27 mouse cellular contexts compared by ENCODE assay signal in the genomic region with DNA sequence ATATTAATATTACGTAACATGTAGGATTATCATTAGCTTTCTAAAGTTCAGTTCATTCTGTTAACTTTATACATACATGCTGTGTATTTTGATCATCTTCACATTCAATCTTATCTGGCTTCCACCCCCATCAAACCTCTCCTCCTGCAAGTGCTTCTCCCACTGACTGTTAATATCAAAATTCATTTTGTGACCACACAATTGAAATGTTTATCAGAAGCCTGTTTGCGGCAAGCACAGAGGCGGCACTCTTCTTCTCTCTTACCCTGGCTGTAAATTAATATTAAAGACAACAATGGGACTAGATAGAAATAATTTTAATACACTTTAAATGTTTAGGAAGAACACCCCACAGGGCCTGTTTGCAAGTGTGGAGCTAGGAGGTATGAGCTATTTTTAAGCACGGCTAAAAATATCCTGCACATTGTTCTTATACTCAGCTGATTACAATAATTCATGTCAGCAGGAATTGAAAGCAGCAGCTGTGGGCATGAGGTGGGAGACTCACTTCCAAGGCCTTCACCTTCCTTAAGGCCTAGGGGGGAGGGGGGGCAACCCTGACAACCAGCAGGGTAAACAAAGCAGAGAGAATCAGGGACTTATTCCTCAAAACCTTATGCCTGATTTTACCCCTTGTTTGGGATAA. TPM values are rescaled to one million over a fixed set of nuclear protein-coding genes. Genes with fewer than 3 reads are reported as not detected.
DNase-seq lines count a peak whose midpoint lies in the region; ATAC-seq and TF ChIP-seq lines count a peak whose summit lies in the region.
"Had no signal": no experiment of that assay in that cellular context is flagged by ENCODE, and none has a peak within 500 bp of the region (broad histone marks: within the 10 kb centered on the region; RNA-seq: fewer than 3 reads in every experiment).

No protein-coding gene starts in this region.

- ATAC-seq in midbrain, postnatal 0 days (ENCODE audit: low FRiP score) = no peak
- ATAC-seq in midbrain, embryonic 11.5 days (ENCODE audit: low FRiP score) = no peak
- 0 out of 2 replicates have a peak, but pooled peaks have one; percentile 14 for ATAC-seq in granulocyte monocyte progenitor cell, adult 5-6 weeks (replicated peaks; ENCODE audit: poor library complexity, severe bottlenecking)
- ATAC-seq in intestine, embryonic 16.5 days = no peak
- ATAC-seq: activated CD4-positive, CD25-positive, alpha-beta regulatory T cell, adult 4 months; midbrain, embryonic 15.5 days had no signal

- H3K36me3 ChIP-seq in midbrain, postnatal 0 days (ENCODE audit: insufficient read depth, low read length) = peaks cover 13% of the 10 kb centered on the region
- H3K36me3 ChIP-seq in midbrain, embryonic 11.5 days (ENCODE audit: control insufficient read depth, insufficient read depth, low read length) = no peaks in the 10 kb centered on the region; the same call in 1 of the 2 replicates
- H3K36me3 ChIP-seq in intestine, embryonic 16.5 days (ENCODE audit: control insufficient read depth, insufficient read depth, low read length) = no peaks in the 10 kb centered on the region
- H3K36me3 ChIP-seq: liver, embryonic 13.5 days had no signal

- no peak overlapping the region for H3K4me3 ChIP-seq in midbrain, postnatal 0 days (ENCODE audit: low read depth, low read length)
- H3K4me3 ChIP-seq in midbrain, embryonic 11.5 days (ENCODE audit: low read depth, low read length) = no peak overlapping the region
- H3K4me3 ChIP-seq in intestine, embryonic 16.5 days (ENCODE audit: low read length) = no peak overlapping the region
- H3K4me3 ChIP-seq: embryonic facial prominence, embryonic 15.5 days; hindbrain, embryonic 15.5 days; limb, embryonic 13.5 days; liver, embryonic 13.5 days; midbrain, embryonic 15.5 days; stomach, embryonic 15.5 days had no signal

- H3K9me3 ChIP-seq in midbrain, postnatal 0 days (ENCODE audit: low read length) = 0 out of 2 replicates have a peak, but pooled peaks cover 3% of the 10 kb centered on the region
- no peaks in the 10 kb centered on the region for H3K9me3 ChIP-seq in midbrain, embryonic 11.5 days (ENCODE audit: control insufficient read depth, low read length)
- H3K9me3 ChIP-seq in intestine, embryonic 16.5 days (ENCODE audit: control insufficient read depth, low read length) = no peaks in the 10 kb centered on the region
- H3K9me3 ChIP-seq: embryonic facial prominence, embryonic 15.5 days; hindbrain, embryonic 15.5 days; limb, embryonic 13.5 days; liver, embryonic 13.5 days; midbrain, embryonic 15.5 days; stomach, embryonic 15.5 days had no signal

- no peaks in the 10 kb centered on the region for H3K27me3 ChIP-seq in midbrain, postnatal 0 days (ENCODE audit: insufficient read depth, low read length)
- no peaks in the 10 kb centered on the region for H3K27me3 ChIP-seq in midbrain, embryonic 11.5 days (ENCODE audit: control insufficient read depth, insufficient read depth, low read length)
- H3K27me3 ChIP-seq in intestine, embryonic 16.5 days (replicated peaks; ENCODE audit: control insufficient read depth, insufficient read depth, low read length) = no peaks in the 10 kb centered on the region
- H3K27me3 ChIP-seq: embryonic facial prominence, embryonic 15.5 days; hindbrain, embryonic 15.5 days; limb, embryonic 13.5 days; liver, embryonic 13.5 days; midbrain, embryonic 15.5 days; stomach, embryonic 15.5 days had no signal

- DNase-seq in heart, adult 9 months (ENCODE audit: low spot score in 2 of 2) = peak; percentile 24 to 26
- DNase-seq in heart, postnatal 14 days = no peak
- DNase-seq in midbrain, postnatal 0 days (ENCODE audit: low spot score) = peak; percentile 21
- no peak for DNase-seq in midbrain, embryonic 11.5 days (ENCODE audit: low spot score, missing footprints)
- no peak for DNase-seq in lung, postnatal 36 days
- DNase-seq: adrenal gland, postnatal 10 days; B cell, adult 2 months; cerebellum, adult 11 months; cerebellum, postnatal 14 days; kidney, adult 11 months; liver, embryonic 13.5 days; lung, embryonic 14.5 days; right cerebral cortex, postnatal 25 days; thymus, adult 18-20 months; thymus, postnatal 4 days had no signal

- no peak overlapping the region for H3K27ac ChIP-seq in midbrain, postnatal 0 days (ENCODE audit: low read depth, low read length)
- H3K27ac ChIP-seq in midbrain, embryonic 11.5 days (ENCODE audit: low read depth, low read length) = no peak overlapping the region
- no peak overlapping the region for H3K27ac ChIP-seq in intestine, embryonic 16.5 days (ENCODE audit: low read length)
- H3K27ac ChIP-seq: embryonic facial prominence, embryonic 15.5 days; hindbrain, embryonic 15.5 days; limb, embryonic 13.5 days; liver, embryonic 13.5 days; macrophage; midbrain, embryonic 15.5 days; stomach, embryonic 15.5 days had no signal

- H3K4me1 ChIP-seq in midbrain, postnatal 0 days (ENCODE audit: insufficient read depth, low read length) = no peaks in the 10 kb centered on the region
- no peaks in the 10 kb centered on the region for H3K4me1 ChIP-seq in midbrain, embryonic 11.5 days (ENCODE audit: control insufficient read depth, insufficient read depth, low read length)
- H3K4me1 ChIP-seq in intestine, embryonic 16.5 days (ENCODE audit: control insufficient read depth, insufficient read depth, low read length) = no peaks in the 10 kb centered on the region
- H3K4me1 ChIP-seq: embryonic facial prominence, embryonic 15.5 days; hindbrain, embryonic 15.5 days; limb, embryonic 13.5 days; liver, embryonic 13.5 days; midbrain, embryonic 15.5 days; stomach, embryonic 15.5 days had no signal

- H3K9ac ChIP-seq in midbrain, postnatal 0 days (replicated peaks; ENCODE audit: low read length, poor library complexity, severe bottlenecking) = no peak overlapping the region
- H3K9ac ChIP-seq in midbrain, embryonic 11.5 days (ENCODE audit: low read length) = no peak overlapping the region
- no peak overlapping the region for H3K9ac ChIP-seq in intestine, embryonic 16.5 days (ENCODE audit: low read depth, low read length)
- H3K9ac ChIP-seq: embryonic facial prominence, embryonic 15.5 days; hindbrain, embryonic 15.5 days; limb, embryonic 13.5 days; liver, embryonic 13.5 days; lung, embryonic 14.5 days; midbrain, embryonic 15.5 days; stomach, embryonic 15.5 days had no signal

- intact Hi-C loops in heart, postnatal 14 days (cut with DNase I) = no loop called here

- WGBS in midbrain, postnatal 0 days = 93% methylated on average over 4 of the region's 4 CpGs
- 95% methylated on average over 4 of the region's 4 CpGs for WGBS in midbrain, embryonic 11.5 days
- 91% methylated on average over 4 of the region's 4 CpGs for WGBS in intestine, embryonic 16.5 days

- TF ChIP-seq CTCF in midbrain, postnatal 0 days (IDR thresholded peaks at IDR 0.05) = no peak

- H3K4me2 ChIP-seq in midbrain, postnatal 0 days (ENCODE audit: low read depth, low read length, poor library complexity, severe bottlenecking) = no peak overlapping the region
- no peak overlapping the region for H3K4me2 ChIP-seq in midbrain, embryonic 11.5 days
- no peak overlapping the region for H3K4me2 ChIP-seq in intestine, embryonic 16.5 days (ENCODE audit: low read depth, low read length)
- H3K4me2 ChIP-seq: embryonic facial prominence, embryonic 15.5 days; hindbrain, embryonic 15.5 days; limb, embryonic 13.5 days; liver, embryonic 13.5 days; lung, embryonic 14.5 days; midbrain, embryonic 15.5 days; stomach, embryonic 15.5 days had no signal

RNA-seq across cellular contexts. Expression of a gene that starts 12.7 kb away (rescaled TPM):
- total RNA-seq in heart, postnatal 14 days (2021) = under 1 TPM in 1 of 2 experiments, not detected in 1; 0.17 TPM
- 0.24 TPM in 1 of 2 replicates, not detected in the other for total RNA-seq in midbrain, postnatal 0 days (2014; rRNA removed)
- polyA plus RNA-seq in midbrain, postnatal 0 days (2015; fragmentation: Nextera tagmentation; extraction: Ambion mirVana) = 0.06 and 0.25 TPM in 2 replicates
- 0.12 and 0.14 TPM in 2 replicates for polyA plus RNA-seq in midbrain, embryonic 11.5 days (2014; fragmentation: Nextera tagmentation; extraction: Ambion mirVana)
- not detected in 2 replicates for total RNA-seq in granulocyte monocyte progenitor cell, adult 5-6 weeks (2014; fragmentation: Nextera tagmentation)
- total RNA-seq in granulocyte monocyte progenitor cell, adult 5-6 weeks (2017) = not detected in 2 replicates
- polyA plus RNA-seq in intestine, embryonic 16.5 days (2015; fragmentation: Nextera tagmentation; extraction: Ambion mirVana) = 0.69 and 1.7 TPM in 2 replicates
- total RNA-seq: left cerebral cortex, postnatal 14 days; neutrophil, adult 5-6 weeks had no signal
- polyA plus RNA-seq: activated CD4-positive, CD25-positive, alpha-beta regulatory T cell, adult 4 months; brain, embryonic 14.5 days; hindbrain, embryonic 15.5 days; limb, embryonic 13.5 days; lung, embryonic 14.5 days; macrophage had no signal

RNA-seq across cellular contexts. Expression of a gene that starts 22.2 kb away (rescaled TPM):
- 1,000 to 10,000 TPM; 1,994 to 2,026 TPM for total RNA-seq in heart, postnatal 14 days (2021)
- 208 and 216 TPM in 2 replicates for total RNA-seq in midbrain, postnatal 0 days (2014; rRNA removed)
- polyA plus RNA-seq in midbrain, postnatal 0 days (2015; fragmentation: Nextera tagmentation; extraction: Ambion mirVana) = 498 and 544 TPM in 2 replicates
- polyA plus RNA-seq in midbrain, embryonic 11.5 days (2014; fragmentation: Nextera tagmentation; extraction: Ambion mirVana) = 363 and 385 TPM in 2 replicates
- total RNA-seq in granulocyte monocyte progenitor cell, adult 5-6 weeks (2014; fragmentation: Nextera tagmentation) = 64.1 and 67.3 TPM in 2 replicates
- 41.2 and 42.4 TPM in 2 replicates for total RNA-seq in granulocyte monocyte progenitor cell, adult 5-6 weeks (2017)
- 80.5 and 93.6 TPM in 2 replicates for polyA plus RNA-seq in intestine, embryonic 16.5 days (2015; fragmentation: Nextera tagmentation; extraction: Ambion mirVana)

Comparison
In these comparisons a context has a peak if more than half of its experiments do, and no peak if none do; other contexts are left out.
1. DNase-seq: peak in heart, adult 9 months (2 of 2) and midbrain, postnatal 0 days (single experiment); none in heart, postnatal 14 days (0 of 2), midbrain, embryonic 11.5 days (single experiment) and lung, postnatal 36 days (single experiment).